Mouse (Mus musculus): ENCODE measurements around the gene Rps11.
"Not testable (repeated sequence)": the region's sequence is repeated elsewhere in the genome, so short reads cannot be mapped to it uniquely, and the experiment has no call there.

The Rps11 gene

GRCm38 (mm10) chr7:45133446-45134159, 9.4 kb upstream of the Rps11 start:
- no peak for DNase-seq (ENCODE audit: low read depth, low spot score)

- DNase-seq (ENCODE audit: low read depth, low spot score): no peak
Measured at GRCm38 (mm10) chr7:45131850-45132249, 7.6 kb upstream of the Rps11 start.

- no peak for DNase-seq (ENCODE audit: low read depth, low spot score)
Measured at GRCm38 (mm10) chr7:45129776-45130512, 5.7 kb upstream of the Rps11 start.

GRCm38 (mm10) chr7:45129318-45129717, 5.1 kb upstream of the Rps11 start:
- DNase-seq (ENCODE audit: low read depth, low spot score): no peak

- DNase-seq (ENCODE audit: low read depth, low spot score): peak; percentile 99
Measured at GRCm38 (mm10) chr7:45128624-45129246, 4.5 kb upstream of the Rps11 start, which contains the start of gene Rpl13a. Gene Rpl13a (minus strand): TSS chr7:45128761.

GRCm38 (mm10) chr7:45127700-45128224, 3.5 kb upstream of the Rps11 start:
- no peak for DNase-seq (ENCODE audit: low read depth, low spot score)

GRCm38 (mm10) chr7:45126844-45127699, 2.8 kb upstream of the Rps11 start:
- DNase-seq (ENCODE audit: low read depth, low spot score): no peak

GRCm38 (mm10) chr7:45126147-45126843, 2.1 kb upstream of the Rps11 start:
- no peak for DNase-seq (ENCODE audit: low read depth, low spot score)

- DNase-seq (ENCODE audit: low read depth, low spot score): not testable (repeated sequence)
Measured at GRCm38 (mm10) chr7:45125649-45126048, 1.4 kb upstream of the Rps11 start.

GRCm38 (mm10) chr7:45125144-45125600, 933 bp upstream of the Rps11 start:
- no peak for DNase-seq (ENCODE audit: low read depth, low spot score)

GRCm38 (mm10) chr7:45123186-45123570, 1.1 kb downstream of the Rps11 start:
- DNase-seq (ENCODE audit: low read depth, low spot score): no peak

GRCm38 (mm10) chr7:45122561-45123185, 1.6 kb downstream of the Rps11 start:
- no peak for DNase-seq (ENCODE audit: low read depth, low spot score)

GRCm38 (mm10) chr7:45121966-45122365, 2.3 kb downstream of the Rps11 start:
- no peak for DNase-seq (ENCODE audit: low read depth, low spot score)

GRCm38 (mm10) chr7:45121404-45121803, 2.8 kb downstream of the Rps11 start:
- no peak for DNase-seq (ENCODE audit: low read depth, low spot score)

- DNase-seq (ENCODE audit: low read depth, low spot score): no peak
Measured at GRCm38 (mm10) chr7:45119780-45120709, 4.2 kb downstream of the Rps11 start.

- DNase-seq (ENCODE audit: low read depth, low spot score): no peak
Measured at GRCm38 (mm10) chr7:45118336-45118735, 5.9 kb downstream of the Rps11 start.

GRCm38 (mm10) chr7:45117566-45117965, 6.7 kb downstream of the Rps11 start:
- DNase-seq (ENCODE audit: low read depth, low spot score): no peak

GRCm38 (mm10) chr7:45113476-45113875, 10.8 kb downstream of the Rps11 start:
- DNase-seq (ENCODE audit: low read depth, low spot score): no peak

GRCm38 (mm10) chr7:45112529-45112928, 11.7 kb downstream of the Rps11 start:
- DNase-seq (ENCODE audit: low read depth, low spot score): no peak

All from c-Kit-negative CD71-positive TER-119-positive erythroid progenitor cells, embryonic 14.5 days (primary cell).